Mouse (Mus musculus) liver, embryonic 11.5 days (tissue): ENCODE measurements at regions not wholly inside any gene's neighbourhood (a gene's known extent, or its start where the extent isn't known, plus 50 kb on each side); places are given as distances from the start of the nearest gene placed in this dataset.
A peak's percentile ranks its signal among the peaks of the same experiment; 100 is the strongest.

ENCODE experiments used
- ATAC-seq: fragments of 200-750 bp; cut with Nextera tagmentation; replicated peaks from 2 replicates; pipeline ENCODE4 v1.8.0; 2017; ENCODE audit warnings: moderate number of reproducible peaks, mild to moderate bottlenecking, moderate TSS enrichment, moderate library complexity; ENCODE audit not compliant: low FRiP score
- DNase-seq: peaks from one replicate; pipeline ENCODE4 v3.0.0-alpha.2; 2017; ENCODE audit warnings: low spot score
- H3K27ac ChIP-seq: fragments of 300-500 bp; sonication (generic); 2 replicates; pipeline ENCODE4 v1.5.1; 2014; ENCODE audit warnings: mild to moderate bottlenecking, low read depth, low read length, control low read depth
- H3K27me3 ChIP-seq: fragments of 300-500 bp; sonication (generic); replicated peaks from 2 replicates; pipeline ENCODE4 v1.6.1; 2014; ENCODE audit warnings: low read length, mixed read lengths; ENCODE audit not compliant: control insufficient read depth, insufficient read depth
- H3K36me3 ChIP-seq: fragments of 300-500 bp; sonication (generic); 2 replicates; pipeline ENCODE4 v1.6.1; 2014; ENCODE audit warnings: mild to moderate bottlenecking, low read length, moderate library complexity, mixed read lengths; ENCODE audit not compliant: control insufficient read depth, insufficient read depth
- H3K4me1 ChIP-seq: fragments of 300-500 bp; sonication (generic); replicated peaks from 2 replicates; pipeline ENCODE4 v1.6.1; 2014; ENCODE audit warnings: low read length, mixed read lengths; ENCODE audit not compliant: control insufficient read depth, insufficient read depth
- H3K4me2 ChIP-seq: fragments of 300-500 bp; sonication (generic); 2 replicates; pipeline ENCODE4 v1.6.1; 2014; ENCODE audit warnings: mild to moderate bottlenecking, control low read depth, moderate library complexity
- H3K4me3 ChIP-seq: fragments of 300-500 bp; sonication (generic); 2 replicates; pipeline ENCODE4 v1.5.1; 2014; ENCODE audit warnings: low read depth, low read length, control low read depth
- H3K9ac ChIP-seq: fragments of 300-500 bp; sonication (generic); 2 replicates; pipeline ENCODE4 v1.6.1; 2014; ENCODE audit warnings: low read depth, low read length, control low read depth
- H3K9me3 ChIP-seq: fragments of 300-500 bp; sonication (generic); 2 replicates; pipeline ENCODE4 v1.6.1; 2016; ENCODE audit warnings: low read length, inconsistent platforms, mixed read lengths; ENCODE audit not compliant: control insufficient read depth
- WGBS: fragments of 180-500 bp; shearing (Covaris S2); extraction: QIAGEN DNeasy Blood & Tissue Kit; methylation state at CpG from one replicate; pipeline ENCODE4 v1.1.7; 2014; 5-methylcytosine and 5-hydroxymethylcytosine counted together

GRCm38 (mm10) chr7:70496541-70497154 is 130.1 kb upstream of the Nr2f2 start:
- Histone ChIP-seq H3K36me3 (no peaks in the 10 kb centered on the region), H3K4me1 (no peaks in the 10 kb centered on the region), H3K27ac (no peak overlapping the region), H3K27me3 (no peaks in the 10 kb centered on the region), H3K4me3 (no peak overlapping the region), H3K9me3 (no peaks in the 10 kb centered on the region), H3K4me2 (no peak overlapping the region), H3K9ac (no peak overlapping the region)
- DNase-seq, result no peak
- 0 out of 2 replicates have a peak, but pooled peaks have one; percentile 36 for ATAC-seq
- WGBS, result 32% methylated on average over 8 of the region's 8 CpGs

GRCm38 (mm10) chr7:70484201-70484600 is 117.7 kb upstream of the Nr2f2 start:
- 85% methylated on average over 2 of the region's 2 CpGs for WGBS
- no peak for ATAC-seq
- Histone ChIP-seq H3K9me3 (no peaks in the 10 kb centered on the region), H3K36me3 (no peaks in the 10 kb centered on the region), H3K4me3 (no peak overlapping the region), H3K27ac (no peak overlapping the region), H3K4me2 (no peak overlapping the region), H3K27me3 (no peaks in the 10 kb centered on the region), H3K9ac (no peak overlapping the region), H3K4me1 (no peaks in the 10 kb centered on the region)
- no peak for DNase-seq

GRCm38 (mm10) chr7:70483536-70483935 is 117.0 kb upstream of the Nr2f2 start:
- no peak overlapping the region for H3K4me3 ChIP-seq
- no peak for DNase-seq
- no peaks in the 10 kb centered on the region for H3K36me3 ChIP-seq
- H3K27ac ChIP-seq, result no peak overlapping the region
- no peak overlapping the region for H3K4me2 ChIP-seq
- H3K9me3 ChIP-seq, result no peaks in the 10 kb centered on the region
- H3K4me1 ChIP-seq, result no peaks in the 10 kb centered on the region
- no peak for ATAC-seq
- H3K9ac ChIP-seq, result no peak overlapping the region
- no peaks in the 10 kb centered on the region for H3K27me3 ChIP-seq
- WGBS, result 74% methylated on average over 3 of the region's 3 CpGs

GRCm38 (mm10) chr7:70481880-70482279 is 115.3 kb upstream of the Nr2f2 start:
- H3K4me2 ChIP-seq, result no peak overlapping the region
- DNase-seq, result no peak
- no peaks in the 10 kb centered on the region for H3K9me3 ChIP-seq

GRCm38 (mm10) chr7:70472786-70473185 is 106.3 kb upstream of the Nr2f2 start:
- no peaks in the 10 kb centered on the region for H3K4me1 ChIP-seq
- DNase-seq (no peak), ATAC-seq (no peak)
- H3K4me2 ChIP-seq, result no peak overlapping the region
- H3K27ac ChIP-seq, result no peak overlapping the region
- no peak overlapping the region for H3K4me3 ChIP-seq
- H3K27me3 ChIP-seq, result no peaks in the 10 kb centered on the region
- H3K9ac ChIP-seq, result no peak overlapping the region
- H3K9me3 ChIP-seq, result no peaks in the 10 kb centered on the region
- WGBS, result 71% methylated on average over 4 of the region's 4 CpGs
- no peaks in the 10 kb centered on the region for H3K36me3 ChIP-seq

More at GRCm38 (mm10) chr7:70481880-70482279, 115.3 kb upstream of the Nr2f2 start:
- WGBS, result 57% methylated on average over 10 of the region's 10 CpGs
- no peak overlapping the region for H3K9ac ChIP-seq
- H3K4me1 ChIP-seq, result no peaks in the 10 kb centered on the region
- H3K27me3 ChIP-seq, result no peaks in the 10 kb centered on the region
- no peak overlapping the region for H3K4me3 ChIP-seq
- no peaks in the 10 kb centered on the region for H3K36me3 ChIP-seq
- no peak for ATAC-seq
- H3K27ac ChIP-seq, result no peak overlapping the region

- Histone ChIP-seq H3K27ac (no peak overlapping the region), H3K4me3 (no peak overlapping the region), H3K27me3 (no peaks in the 10 kb centered on the region), H3K36me3 (no peaks in the 10 kb centered on the region), H3K9me3 (no peaks in the 10 kb centered on the region), H3K4me1 (no peaks in the 10 kb centered on the region), H3K9ac (no peak overlapping the region), H3K4me2 (no peak overlapping the region)
- 92% methylated on average over 2 of the region's 2 CpGs for WGBS
- DNase-seq (no peak), ATAC-seq (no peak)
Observed at GRCm38 (mm10) chr7:70470557-70470956, 104.0 kb upstream of the Nr2f2 start.

GRCm38 (mm10) chr7:70462131-70462530 is 95.6 kb upstream of the Nr2f2 start:
- no peak for ATAC-seq
- 86% methylated on average over 4 of the region's 4 CpGs for WGBS
- H3K27ac ChIP-seq, result no peak overlapping the region
- no peak overlapping the region for H3K4me3 ChIP-seq
- no peaks in the 10 kb centered on the region for H3K9me3 ChIP-seq
- no peaks in the 10 kb centered on the region for H3K27me3 ChIP-seq
- no peak for DNase-seq
- H3K36me3 ChIP-seq, result no peaks in the 10 kb centered on the region
- no peak overlapping the region for H3K9ac ChIP-seq
- H3K4me2 ChIP-seq, result no peak overlapping the region
- no peaks in the 10 kb centered on the region for H3K4me1 ChIP-seq

GRCm38 (mm10) chr7:70454525-70454924 is 88.0 kb upstream of the Nr2f2 start:
- Histone ChIP-seq H3K27ac (no peak overlapping the region), H3K9me3 (no peaks in the 10 kb centered on the region), H3K4me1 (no peaks in the 10 kb centered on the region), H3K4me2 (no peak overlapping the region), H3K4me3 (no peak overlapping the region), H3K36me3 (no peaks in the 10 kb centered on the region), H3K27me3 (no peaks in the 10 kb centered on the region), H3K9ac (no peak overlapping the region)
- WGBS, result 85% methylated on average over 1 of the region's 1 CpGs
- ATAC-seq, result no peak
- no peak for DNase-seq

- Histone ChIP-seq H3K9ac (no peak overlapping the region), H3K27ac (no peak overlapping the region), H3K4me1 (no peaks in the 10 kb centered on the region), H3K27me3 (no peaks in the 10 kb centered on the region), H3K9me3 (no peaks in the 10 kb centered on the region), H3K4me2 (no peak overlapping the region), H3K4me3 (no peak overlapping the region), H3K36me3 (no peaks in the 10 kb centered on the region)
- no peak for ATAC-seq
- no peak for DNase-seq
- WGBS, result 80% methylated on average over 4 of the region's 4 CpGs
Observed at GRCm38 (mm10) chr7:70452816-70453215, 86.3 kb upstream of the Nr2f2 start.
